Mouse (Mus musculus): ENCODE data around the gene 4930550L24Rik. TPM values are rescaled to one million over a fixed set of nuclear protein-coding genes. Genes with fewer than 3 reads are reported as not detected.

The 4930550L24Rik gene
- total RNA-seq (2021) = not detected

- intact Hi-C loops (cut with DNase I) = no loop called here
Measured at GRCm38 (mm10) chrX:58909060-58909459, at the start of gene 4930550L24Rik. Gene 4930550L24Rik, plus strand, starts transcription at chrX:58909360.

GRCm38 (mm10) chrX:58900753-58901152 lies 8.4 kb upstream of the 4930550L24Rik start:
- intact Hi-C loops (cut with DNase I) = no loop called here
- no peak for DNase-seq (ENCODE audit: low spot score in 2 of 2)

More at GRCm38 (mm10) chrX:58909060-58909459, at the start of gene 4930550L24Rik:
- no peak for DNase-seq (ENCODE audit: low spot score in 2 of 2)

GRCm38 (mm10) chrX:58967969-58968368 lies 58.8 kb downstream of the 4930550L24Rik start:
- intact Hi-C loops (cut with DNase I) = no loop called here
- DNase-seq (ENCODE audit: low spot score in 2 of 2) = peak in 1 of 2 experiments; percentile 19

Data from left cerebral cortex, postnatal 25 days (tissue).